Mouse (Mus musculus): ENCODE data around the gene Actr2. TPM values are rescaled to one million over a fixed set of nuclear protein-coding genes. Genes with fewer than 3 reads are reported as not detected.
"Not testable (repeated sequence)": the region's sequence is repeated elsewhere in the genome, so short reads cannot be mapped to it uniquely, and the experiment has no call there.

The Actr2 gene
- total RNA-seq (2014; rRNA removed) (43.3 and 46.3 TPM in 2 replicates), polyA plus RNA-seq (2015; fragmentation: Nextera tagmentation; extraction: Ambion mirVana) (166 and 171 TPM in 2 replicates)

DNA sequence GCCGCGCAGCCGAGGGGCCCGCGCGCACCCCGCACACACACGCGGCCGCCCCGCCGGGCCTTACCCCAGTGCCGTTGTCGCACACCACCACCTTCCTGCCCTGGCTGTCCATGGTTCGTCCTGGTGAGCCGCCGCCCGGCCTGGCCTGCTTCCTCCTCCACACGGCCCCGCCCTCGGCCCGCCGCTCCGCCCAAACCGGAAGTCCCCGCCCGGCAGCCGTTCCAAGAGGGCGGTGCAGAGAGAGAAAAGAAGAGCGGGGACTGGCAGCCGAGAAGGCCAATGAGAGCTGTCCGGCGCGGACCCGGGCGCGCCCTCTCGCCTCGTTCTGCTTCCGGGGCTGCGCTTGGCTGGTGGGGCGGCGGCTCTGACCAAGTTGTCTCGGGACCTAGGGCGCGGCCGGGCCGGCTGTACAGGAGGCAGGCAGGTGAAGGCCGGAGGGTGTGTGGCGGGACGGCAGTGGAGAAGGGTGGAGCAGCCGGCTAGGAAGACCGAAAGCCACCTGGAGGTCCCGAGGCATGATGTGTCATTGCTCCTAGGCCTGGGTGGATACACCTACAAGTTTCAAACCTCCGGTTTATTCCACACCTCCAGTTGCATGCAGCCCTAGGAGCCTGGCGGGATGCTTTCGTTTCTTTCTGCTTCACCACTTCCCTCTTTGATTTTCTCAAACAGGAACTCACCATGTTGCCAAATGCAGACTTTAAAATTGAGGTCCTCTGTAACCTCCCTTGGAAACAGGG, at the start of gene Actr2:
Actr2 (minus strand) TSS at position 173 of the 740 bp plus-strand sequence.
- Histone ChIP-seq H3K9ac (replicated peaks; ENCODE audit: low read length) (peak within 1 kb of the TSS; percentile 87), H3K27ac (peak within 1 kb of the TSS; percentile 97), H3K4me2 (ENCODE audit: low read depth, low read length) (peak within 1 kb of the TSS; percentile 76), H3K36me3 (ENCODE audit: insufficient read depth, low read length) (peaks cover 3% of the 10 kb centered on the region; the same call in 1 of the 2 replicates), H3K9me3 (ENCODE audit: low read length) (no peaks in the 10 kb centered on the region), H3K4me1 (ENCODE audit: insufficient read depth, low read length) (peaks cover 4% of the 10 kb centered on the region; the same call in 1 of the 2 replicates), H3K27me3 (ENCODE audit: insufficient read depth, low read length) (no peaks in the 10 kb centered on the region), H3K4me3 (ENCODE audit: low read length) (peak within 1 kb of the TSS; percentile 92)
- peak; percentile 97 for DNase-seq (ENCODE audit: low spot score)
- TF ChIP-seq CTCF (IDR thresholded peaks at IDR 0.05; ENCODE audit: low read depth): no peak
- under 1% methylated on average over 39 of the region's 57 CpGs for WGBS
- peak; percentile 100 for ATAC-seq

DNA sequence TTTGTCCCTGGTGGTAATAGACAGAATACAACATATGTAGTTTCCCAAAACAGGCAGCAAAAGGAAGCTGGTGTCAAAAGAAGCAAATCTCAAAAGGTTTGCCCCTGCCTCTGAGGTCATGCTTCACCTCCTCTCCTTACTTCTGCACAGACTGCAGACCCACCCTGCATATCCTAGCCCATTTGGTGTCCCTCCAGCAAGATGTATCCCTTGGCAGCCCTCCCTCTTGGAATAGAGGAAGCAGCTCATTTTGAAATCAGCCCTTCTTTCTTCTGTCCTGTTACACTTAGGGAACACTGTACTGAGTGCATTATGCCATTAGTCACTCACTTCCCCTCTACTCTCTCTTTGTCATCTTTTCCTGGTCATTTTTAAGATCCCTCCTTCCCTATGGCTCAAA, 46.2 kb upstream of the Actr2 start:
- no peak overlapping the region for H3K4me2 ChIP-seq (ENCODE audit: low read depth, low read length)
- H3K4me1 ChIP-seq (ENCODE audit: insufficient read depth, low read length): no peaks in the 10 kb centered on the region
- no peak overlapping the region for H3K9ac ChIP-seq (replicated peaks; ENCODE audit: low read length)
- H3K9me3 ChIP-seq (ENCODE audit: low read length): no peaks in the 10 kb centered on the region
- H3K4me3 ChIP-seq (ENCODE audit: low read length): no peak overlapping the region
- H3K27ac ChIP-seq: no peak overlapping the region
- DNase-seq (ENCODE audit: low spot score) (no peak), ATAC-seq (no peak)
- no peaks in the 10 kb centered on the region for H3K36me3 ChIP-seq (ENCODE audit: insufficient read depth, low read length)
- no peaks in the 10 kb centered on the region for H3K27me3 ChIP-seq (ENCODE audit: insufficient read depth, low read length)
- TF ChIP-seq CTCF (IDR thresholded peaks at IDR 0.05; ENCODE audit: low read depth): no peak

- ATAC-seq; H3K9ac ChIP-seq (replicated peaks; ENCODE audit: low read length); H3K27me3 ChIP-seq (ENCODE audit: insufficient read depth, low read length); H3K4me1 ChIP-seq (ENCODE audit: insufficient read depth, low read length); H3K36me3 ChIP-seq (ENCODE audit: insufficient read depth, low read length); H3K4me3 ChIP-seq (ENCODE audit: low read length); H3K27ac ChIP-seq; H3K9me3 ChIP-seq (ENCODE audit: low read length); DNase-seq (ENCODE audit: low spot score); H3K4me2 ChIP-seq (ENCODE audit: low read depth, low read length): not testable (repeated sequence)
- 93% methylated on average over 5 of the region's 5 CpGs for WGBS
Measured at GRCm38 (mm10) chr11:20153542-20153941, 40.8 kb upstream of the Actr2 start.

GRCm38 (mm10) chr11:20152107-20152901, 39.6 kb upstream of the Actr2 start:
- Histone ChIP-seq H3K4me1 (ENCODE audit: insufficient read depth, low read length) (no peaks in the 10 kb centered on the region), H3K4me2 (ENCODE audit: low read depth, low read length) (no peak overlapping the region), H3K9ac (replicated peaks; ENCODE audit: low read length) (no peak overlapping the region), H3K36me3 (ENCODE audit: insufficient read depth, low read length) (no peaks in the 10 kb centered on the region), H3K27me3 (ENCODE audit: insufficient read depth, low read length) (no peaks in the 10 kb centered on the region), H3K9me3 (ENCODE audit: low read length) (peaks cover 6% of the 10 kb centered on the region), H3K4me3 (ENCODE audit: low read length) (no peak overlapping the region), H3K27ac (no peak overlapping the region)
- WGBS: 84% methylated on average over 4 of the region's 4 CpGs
- TF ChIP-seq CTCF (IDR thresholded peaks at IDR 0.05; ENCODE audit: low read depth): no peak
- no peak for ATAC-seq
- no peak for DNase-seq (ENCODE audit: low spot score)

GRCm38 (mm10) chr11:20151290-20151689, 38.6 kb upstream of the Actr2 start:
- Histone ChIP-seq H3K4me2 (ENCODE audit: low read depth, low read length) (no peak overlapping the region), H3K9ac (replicated peaks; ENCODE audit: low read length) (no peak overlapping the region), H3K27me3 (ENCODE audit: insufficient read depth, low read length) (no peaks in the 10 kb centered on the region), H3K4me1 (ENCODE audit: insufficient read depth, low read length) (no peaks in the 10 kb centered on the region), H3K27ac (no peak overlapping the region), H3K36me3 (ENCODE audit: insufficient read depth, low read length) (no peaks in the 10 kb centered on the region), H3K4me3 (ENCODE audit: low read length) (no peak overlapping the region), H3K9me3 (ENCODE audit: low read length) (peaks cover 6% of the 10 kb centered on the region)
- ATAC-seq (no peak), DNase-seq (ENCODE audit: low spot score) (no peak)
- no peak for TF ChIP-seq CTCF (IDR thresholded peaks at IDR 0.05; ENCODE audit: low read depth)
- 84% methylated on average over 5 of the region's 5 CpGs for WGBS

GRCm38 (mm10) chr11:20149936-20150335, 37.2 kb upstream of the Actr2 start:
- no peak overlapping the region for H3K9ac ChIP-seq (replicated peaks; ENCODE audit: low read length)
- H3K4me2 ChIP-seq (ENCODE audit: low read depth, low read length): no peak overlapping the region
- peaks cover 6% of the 10 kb centered on the region for H3K9me3 ChIP-seq (ENCODE audit: low read length)
- H3K36me3 ChIP-seq (ENCODE audit: insufficient read depth, low read length): no peaks in the 10 kb centered on the region
- ATAC-seq: no peak
- 97% methylated on average over 3 of the region's 3 CpGs for WGBS
- DNase-seq (ENCODE audit: low spot score): no peak
- H3K4me3 ChIP-seq (ENCODE audit: low read length): no peak overlapping the region
- no peak overlapping the region for H3K27ac ChIP-seq
- no peak for TF ChIP-seq CTCF (IDR thresholded peaks at IDR 0.05; ENCODE audit: low read depth)
- no peaks in the 10 kb centered on the region for H3K27me3 ChIP-seq (ENCODE audit: insufficient read depth, low read length)
- H3K4me1 ChIP-seq (ENCODE audit: insufficient read depth, low read length): no peaks in the 10 kb centered on the region
